Mouse (Mus musculus) ovary, postnatal 36 days (tissue): ENCODE data around the gene Dcbld2.

Experiments
- DNase-seq: peaks from one replicate; pipeline ENCODE4 v3.0.0; 2022; ENCODE audit warnings: low spot score, mixed read lengths

The Dcbld2 gene

GRCm38 (mm10) chr16:58408062-58408486, at the start of gene Dcbld2:
Gene Dcbld2 (plus strand): TSS chr16:58408443.
- DNase-seq: peak; percentile 94

DNA sequence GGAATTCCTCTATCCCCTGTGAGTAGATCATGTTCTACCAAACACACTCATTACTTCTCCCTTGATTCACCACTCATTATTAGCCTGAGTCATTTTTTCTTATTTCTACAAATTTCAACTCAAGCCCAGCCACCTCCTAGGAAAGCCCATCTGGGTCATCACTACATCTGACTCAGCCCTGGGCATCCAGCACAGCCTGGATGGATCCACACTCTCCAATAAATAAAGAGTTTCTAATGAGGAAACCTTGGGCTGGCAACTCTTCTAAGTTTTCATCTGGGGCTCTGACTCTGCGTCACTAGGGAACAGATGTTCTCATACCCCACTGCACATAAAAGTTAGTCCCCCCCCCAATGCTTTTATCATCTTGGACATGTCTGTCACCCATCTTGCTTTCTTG, 31.1 kb upstream of the Dcbld2 start:
- no peak for DNase-seq

DNA sequence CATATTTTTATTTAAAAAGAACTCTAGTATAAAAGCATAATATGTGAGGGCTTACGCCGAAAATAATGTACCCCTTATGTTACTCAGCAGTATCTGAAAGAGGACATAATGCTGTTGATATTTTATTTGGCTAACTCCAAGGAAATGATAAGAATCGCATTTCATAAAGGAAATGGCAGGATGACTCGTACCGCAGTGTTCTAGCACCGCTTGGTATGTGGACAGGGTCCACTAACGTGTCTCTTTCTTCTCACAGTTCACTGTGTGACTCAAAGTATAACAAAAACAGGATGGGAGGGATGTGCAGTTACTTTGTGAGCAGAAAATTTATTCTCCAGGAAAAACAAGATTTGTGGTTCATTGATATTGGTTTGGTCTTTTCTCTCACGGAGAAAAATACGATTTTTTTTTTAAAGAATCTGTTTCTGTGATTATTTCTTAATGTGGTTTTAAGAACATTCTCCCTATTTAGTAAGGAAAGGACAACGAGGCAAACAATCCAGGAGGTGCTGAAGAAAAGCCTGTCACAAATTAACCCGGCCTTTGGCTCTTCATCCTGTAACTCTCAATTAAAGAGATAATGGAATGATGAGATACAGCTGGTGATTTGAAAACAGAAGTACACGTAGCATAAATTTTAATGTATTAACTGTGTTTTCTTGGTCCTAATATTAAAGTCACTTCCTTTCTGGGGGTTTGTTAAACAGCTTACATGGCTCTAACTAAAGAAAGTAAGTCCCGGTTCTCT, 30.3 kb upstream of the Dcbld2 start:
- DNase-seq: no peak

DNA sequence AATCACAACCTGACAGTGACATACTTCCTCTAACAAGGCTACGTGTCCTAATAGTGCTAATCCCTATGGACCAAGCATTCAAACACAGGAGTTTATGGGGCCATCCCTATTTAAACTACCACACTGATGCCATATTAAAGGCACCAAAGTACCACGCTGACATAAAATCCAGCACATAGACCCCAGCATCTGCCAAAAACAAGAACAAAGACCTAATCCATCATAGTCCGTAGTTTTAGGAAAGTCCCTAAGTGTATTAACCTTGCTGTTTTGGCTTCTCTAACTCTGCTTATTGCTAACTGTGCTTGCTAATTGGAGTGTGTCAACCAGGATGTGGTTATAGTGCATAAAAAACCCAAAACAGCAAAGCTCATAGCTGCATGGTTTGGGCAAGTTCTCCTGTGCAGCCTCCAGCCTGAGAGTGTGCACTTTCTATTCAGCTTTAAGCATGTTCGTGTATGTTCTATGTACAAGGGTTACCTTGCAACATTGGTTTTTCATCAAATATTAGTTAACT, 21.9 kb upstream of the Dcbld2 start:
- DNase-seq: no peak

DNA sequence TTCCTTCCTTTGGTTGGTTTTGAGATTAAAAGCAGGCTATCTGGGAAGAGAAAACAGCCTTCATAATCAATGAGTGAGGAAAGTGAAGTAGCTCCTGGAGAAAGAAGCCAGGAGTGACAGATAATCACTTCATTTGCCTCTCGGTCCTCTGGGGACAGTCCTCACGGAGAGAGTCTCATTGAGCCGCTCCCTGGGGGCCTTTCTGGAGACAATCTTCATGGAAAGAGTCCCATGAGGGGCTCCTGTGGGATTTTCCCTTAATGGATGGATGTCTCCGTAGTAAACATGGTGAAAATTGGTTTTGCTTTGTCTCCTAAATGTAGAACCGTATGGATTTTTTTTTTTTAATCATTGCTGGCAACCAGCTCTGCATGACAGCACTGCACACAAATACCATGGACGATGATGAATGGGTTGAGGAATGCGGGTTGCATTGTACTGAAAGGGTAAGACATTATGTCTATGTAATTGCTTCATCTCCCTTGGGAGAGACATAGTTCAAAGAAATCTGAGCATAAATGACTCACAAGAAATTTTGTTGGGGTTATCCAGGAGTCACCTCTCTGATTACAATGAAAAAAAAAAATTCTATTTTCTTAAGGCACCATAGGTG, 19.0 kb upstream of the Dcbld2 start:
- DNase-seq: no peak

DNA sequence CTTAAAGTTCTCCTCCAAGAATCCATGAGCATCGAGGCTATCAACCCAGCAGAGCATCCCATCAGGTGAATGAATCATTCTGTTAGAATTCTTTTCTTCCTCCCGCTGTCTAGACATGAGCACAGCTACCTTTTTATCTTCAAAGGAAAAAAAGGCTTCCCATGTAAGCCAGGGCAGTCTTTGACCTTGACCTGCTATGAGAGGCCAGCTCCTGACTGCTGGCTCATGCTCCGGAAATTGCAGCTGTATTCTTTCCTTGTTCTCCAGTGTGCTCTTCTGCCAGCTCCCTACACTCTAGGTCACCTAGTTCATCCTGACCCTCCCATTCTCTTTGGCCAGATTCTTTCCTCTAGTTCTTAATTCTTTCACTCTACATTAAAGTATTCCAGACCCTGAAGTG, 15.2 kb upstream of the Dcbld2 start:
- no peak for DNase-seq

GRCm38 (mm10) chr16:58394156-58394555, 14.1 kb upstream of the Dcbld2 start:
- DNase-seq: no peak

DNA sequence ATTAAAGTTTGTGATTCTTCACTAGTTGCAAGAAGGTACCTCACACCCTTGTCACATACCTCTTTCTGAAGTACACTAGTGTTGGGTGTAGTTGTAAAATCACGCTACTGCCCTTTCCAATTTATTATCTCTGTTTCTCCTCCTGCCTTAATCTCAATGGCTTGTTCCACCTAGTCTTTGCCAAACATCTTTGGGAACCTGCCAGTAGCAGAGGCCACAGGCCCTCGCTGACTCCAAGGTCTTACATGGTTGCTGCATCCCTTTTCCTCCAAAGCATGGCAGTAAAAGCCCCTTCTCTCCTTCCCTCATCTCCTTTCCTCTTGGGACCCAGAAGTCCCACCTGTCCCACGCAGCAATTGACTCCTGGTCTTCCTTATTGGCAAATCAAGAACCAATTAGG, 9.6 kb upstream of the Dcbld2 start:
- no peak for DNase-seq

DNA sequence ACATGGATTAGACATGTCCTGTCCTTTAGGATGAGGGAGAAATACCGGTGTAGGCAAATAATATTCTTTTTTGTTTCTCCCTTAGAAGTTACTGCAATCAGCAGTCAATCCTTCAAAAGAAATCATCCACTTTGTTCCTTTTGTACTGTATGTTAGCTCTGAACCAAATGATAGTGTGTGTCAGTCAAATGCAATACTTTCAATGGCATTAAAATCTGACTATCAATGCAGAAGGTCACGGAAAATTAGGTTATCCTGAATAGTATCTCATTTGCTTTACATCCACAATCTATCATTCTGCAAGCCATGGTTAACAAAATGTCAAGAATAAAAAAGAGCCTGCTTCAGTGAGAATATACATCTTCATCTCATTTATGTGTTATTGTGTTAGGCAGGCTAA, 7.2 kb upstream of the Dcbld2 start:
- DNase-seq: no peak

GRCm38 (mm10) chr16:58404665-58405064, 3.6 kb upstream of the Dcbld2 start:
- no peak for DNase-seq

GRCm38 (mm10) chr16:58405271-58405670, 3.0 kb upstream of the Dcbld2 start:
- DNase-seq: no peak

DNA sequence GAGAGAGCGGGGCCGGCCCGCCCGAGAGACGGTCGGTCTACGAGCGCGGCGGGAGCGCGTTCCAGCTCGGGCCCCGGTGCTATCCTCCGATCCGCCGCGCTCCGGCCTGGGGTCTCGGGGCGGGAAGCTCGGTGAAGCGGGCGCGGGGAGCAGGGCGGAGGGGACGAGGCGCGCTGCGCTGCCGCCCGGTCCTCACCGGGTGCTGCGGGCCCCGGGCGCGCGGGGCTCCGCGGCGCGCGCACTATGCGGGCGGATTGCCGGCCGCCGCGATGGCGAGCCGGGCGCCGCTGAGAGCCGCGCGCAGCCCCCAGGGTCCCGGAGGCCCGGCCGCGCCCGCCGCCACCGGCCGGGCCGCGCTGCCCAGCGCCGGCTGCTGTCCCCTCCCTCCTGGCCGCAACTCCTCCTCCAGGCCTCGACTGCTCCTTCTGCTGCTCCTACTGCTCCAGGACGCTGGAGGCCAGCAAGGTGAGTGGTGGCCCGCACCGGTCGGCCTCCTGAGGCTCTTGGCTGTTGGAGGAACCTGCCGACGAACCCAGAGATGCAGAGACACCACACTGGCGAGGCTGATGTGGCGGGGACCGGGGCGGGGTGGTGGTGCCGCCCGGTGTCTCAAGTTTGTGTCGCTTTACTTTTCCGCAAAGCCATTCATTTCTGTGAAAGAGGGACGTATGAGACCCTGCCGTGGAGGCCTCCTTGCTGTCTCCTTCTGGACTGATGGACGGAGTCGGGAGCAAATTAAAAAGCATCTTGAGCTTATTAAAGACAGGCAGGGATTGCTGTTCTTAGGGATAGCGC, 441 bp downstream of the Dcbld2 start:
- no peak for DNase-seq

- DNase-seq: no peak
Measured at GRCm38 (mm10) chr16:58409825-58410224, 1.6 kb downstream of the Dcbld2 start.

- DNase-seq: no peak
Measured at GRCm38 (mm10) chr16:58414801-58415200, 6.6 kb downstream of the Dcbld2 start.

- DNase-seq: no peak
Measured at GRCm38 (mm10) chr16:58415500-58415899, 7.3 kb downstream of the Dcbld2 start.

DNA sequence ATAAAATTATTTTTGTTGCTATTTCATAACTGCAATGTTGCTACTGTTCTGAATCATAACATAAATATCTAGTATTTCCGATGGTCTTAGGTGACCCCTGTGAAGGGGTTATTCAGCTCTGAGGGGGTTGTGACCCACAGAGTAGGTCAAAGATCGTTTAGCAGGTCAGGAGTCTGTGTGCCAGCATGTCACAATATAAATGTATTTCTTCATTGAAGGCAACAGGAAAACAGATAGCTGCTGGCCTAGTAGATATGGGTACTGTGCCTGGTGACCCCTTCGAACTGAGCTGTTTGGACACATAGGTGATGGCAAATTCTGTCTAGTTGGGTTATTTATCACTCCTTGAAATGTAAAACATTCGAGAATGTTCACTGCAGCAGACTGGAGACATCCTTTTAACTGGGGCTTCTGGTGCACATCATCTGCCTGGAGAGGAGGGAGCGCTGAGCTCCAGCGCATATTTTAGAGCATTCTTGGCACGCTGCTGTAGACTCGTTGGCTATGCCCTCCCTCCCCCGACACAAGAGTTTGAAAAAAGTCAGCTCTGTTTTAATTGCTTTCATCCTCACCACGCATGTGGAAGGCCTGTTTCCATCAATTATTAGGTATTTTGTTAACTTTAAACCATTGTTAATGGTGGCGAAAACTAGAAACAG, 13.6 kb downstream of the Dcbld2 start:
- no peak for DNase-seq

- DNase-seq: no peak
Measured at GRCm38 (mm10) chr16:58430246-58430645, 22.0 kb downstream of the Dcbld2 start.

DNA sequence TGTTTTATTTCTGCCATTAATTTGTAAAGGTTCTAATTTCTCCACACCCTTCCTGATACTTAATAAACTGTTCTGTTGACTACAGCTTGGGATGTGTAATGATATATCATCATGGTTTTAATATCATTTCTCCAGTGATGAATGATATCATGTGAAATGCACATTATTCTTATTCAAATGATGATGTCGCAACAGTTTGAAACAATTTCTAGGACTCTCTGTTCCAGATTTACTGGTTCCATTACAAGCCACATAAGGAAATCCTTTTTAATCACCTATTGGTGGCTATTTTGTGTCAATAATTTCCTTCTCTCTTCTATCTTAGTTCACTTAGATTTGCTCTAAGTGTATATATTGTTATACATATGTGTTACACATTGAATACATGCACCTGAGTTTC, 24.1 kb downstream of the Dcbld2 start:
- no peak for DNase-seq

DNA sequence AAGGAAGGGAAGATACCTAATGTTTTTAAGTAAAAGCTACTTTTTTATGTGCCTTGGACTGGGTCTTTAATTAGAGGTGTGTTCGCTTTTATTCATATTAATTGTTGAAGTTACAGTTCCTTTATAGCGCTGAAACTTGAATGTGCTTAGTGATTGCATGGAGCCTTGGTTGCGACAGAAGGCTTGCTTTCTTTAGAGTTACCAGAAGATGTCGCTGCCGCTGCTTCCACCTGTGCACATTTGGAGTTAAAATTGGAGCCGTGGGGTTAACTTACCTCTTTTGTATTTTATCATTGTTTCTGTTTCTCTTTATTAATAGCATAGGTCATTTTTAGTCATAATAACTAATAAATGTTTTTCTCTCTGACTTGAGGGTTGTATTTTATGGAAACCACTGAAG, 36.5 kb downstream of the Dcbld2 start:
- DNase-seq: no peak

DNA sequence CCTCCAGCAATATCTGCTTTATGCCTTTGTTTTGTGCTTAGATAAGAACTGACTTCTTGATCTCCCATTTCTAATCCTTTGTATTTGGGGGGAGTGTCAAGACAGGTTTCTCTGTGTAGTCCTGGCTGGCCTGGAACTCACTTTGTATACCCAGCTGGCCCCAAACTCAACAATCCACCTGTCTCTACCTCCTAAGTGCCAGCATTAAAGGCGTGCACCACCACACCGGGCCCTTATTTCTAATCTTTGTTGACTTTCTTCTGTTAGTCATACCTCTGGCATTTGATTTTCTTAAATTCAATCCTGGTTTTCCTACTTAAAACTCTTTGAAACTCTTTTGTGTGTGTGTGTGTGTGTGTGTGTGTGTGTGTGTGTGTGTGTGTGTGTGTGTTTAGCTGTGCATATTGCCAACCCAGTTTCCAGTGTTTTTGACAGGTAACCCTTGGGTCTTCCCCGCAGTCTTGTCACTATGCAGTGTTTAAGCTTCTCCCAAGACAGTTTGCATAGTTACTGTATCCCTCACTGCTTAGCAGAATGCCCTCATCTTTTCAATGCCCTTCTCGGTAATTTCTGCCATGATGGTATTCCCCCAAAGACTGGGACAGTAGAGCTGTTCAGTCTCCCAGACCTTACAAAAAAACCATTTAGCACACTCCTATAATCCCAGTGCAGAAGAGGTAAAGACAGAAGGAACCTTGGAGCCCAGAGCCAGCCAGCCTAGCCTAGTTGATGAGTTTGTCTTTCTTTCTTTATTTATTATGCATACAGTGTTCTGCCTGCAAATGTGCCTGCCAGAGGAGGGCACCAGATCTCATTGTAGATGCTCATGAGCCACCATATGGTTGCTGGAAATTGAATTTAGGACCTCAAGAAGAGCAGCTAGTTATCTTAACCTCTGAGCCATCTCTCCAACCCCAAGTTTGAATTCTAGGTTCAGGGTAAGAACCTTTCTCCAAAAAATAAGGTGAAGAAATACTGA, 38.3 kb downstream of the Dcbld2 start:
- no peak for DNase-seq

GRCm38 (mm10) chr16:58449073-58449472, 40.8 kb downstream of the Dcbld2 start:
- no peak for DNase-seq
